Mouse (Mus musculus): ENCODE data around the gene Gm10100.

- no peak for TF ChIP-seq CTCF (IDR thresholded peaks at IDR 0.05; ENCODE audit: control insufficient read depth, insufficient read depth, low read length)
- no peak for TF ChIP-seq POLR2A (IDR thresholded peaks at IDR 0.05; ENCODE audit: borderline replicate concordance, control insufficient read depth, low read depth, low read length)
These were observed 12.6 kb upstream of the Gm10100 start for GRCm38 (mm10) chr10:77713734-77714133.

Measured in bone marrow, adult 2 months (tissue).